Mouse (Mus musculus) testis, postnatal 10 days (tissue): ENCODE measurements around the gene Arrdc2.

Source experiments
- DNase-seq: peaks from one replicate; pipeline ENCODE4 v3.0.0; 2021; ENCODE audit warnings: low spot score

Gene Arrdc2

GRCm38 (mm10) chr8:70839408-70840351 is at the start of gene Arrdc2:
Gene Arrdc2, minus strand, starts transcription at chr8:70839720.
- DNase-seq = peak; percentile 99

GRCm38 (mm10) chr8:70887669-70888068 is 48.1 kb upstream of the Arrdc2 start:
- peak; percentile 75 for DNase-seq

GRCm38 (mm10) chr8:70885612-70886011 is 46.1 kb upstream of the Arrdc2 start:
- DNase-seq = peak; percentile 73

GRCm38 (mm10) chr8:70884683-70885082 is 45.2 kb upstream of the Arrdc2 start:
- no peak for DNase-seq

GRCm38 (mm10) chr8:70884186-70884585 is 44.7 kb upstream of the Arrdc2 start:
- no peak for DNase-seq

GRCm38 (mm10) chr8:70880546-70880945 is 41.0 kb upstream of the Arrdc2 start:
- no peak for DNase-seq

GRCm38 (mm10) chr8:70880126-70880525 is 40.6 kb upstream of the Arrdc2 start:
- peak; percentile 48 for DNase-seq

- no peak for DNase-seq
These were observed 40.0 kb upstream of the Arrdc2 start for GRCm38 (mm10) chr8:70879500-70879899.

GRCm38 (mm10) chr8:70878178-70878577 is 38.7 kb upstream of the Arrdc2 start:
- DNase-seq = no peak

GRCm38 (mm10) chr8:70876382-70876781 is 36.9 kb upstream of the Arrdc2 start:
- DNase-seq = no peak

GRCm38 (mm10) chr8:70874441-70874840 is 34.9 kb upstream of the Arrdc2 start:
- DNase-seq = no peak

- peak; percentile 98 for DNase-seq
These were observed 34.0 kb upstream of the Arrdc2 start, which contains the start of gene Ccdc124 for GRCm38 (mm10) chr8:70873364-70873985. Gene Ccdc124, minus strand, starts transcription at chr8:70873935.

- no peak for DNase-seq
These were observed 33.3 kb upstream of the Arrdc2 start for GRCm38 (mm10) chr8:70872643-70873363.

- no peak for DNase-seq
These were observed 31.8 kb upstream of the Arrdc2 start for GRCm38 (mm10) chr8:70871195-70871807.

GRCm38 (mm10) chr8:70869601-70870041 is 30.1 kb upstream of the Arrdc2 start:
- DNase-seq = peak; percentile 84

- DNase-seq = no peak
These were observed 29.7 kb upstream of the Arrdc2 start for GRCm38 (mm10) chr8:70869199-70869571.

GRCm38 (mm10) chr8:70868559-70869198 is 29.2 kb upstream of the Arrdc2 start:
- peak; percentile 82 for DNase-seq

- DNase-seq = no peak
These were observed 27.0 kb upstream of the Arrdc2 start for GRCm38 (mm10) chr8:70866566-70866965.

- DNase-seq = no peak
These were observed 26.5 kb upstream of the Arrdc2 start for GRCm38 (mm10) chr8:70866001-70866520.

GRCm38 (mm10) chr8:70865350-70866000 is 26.0 kb upstream of the Arrdc2 start:
- peak; percentile 99 for DNase-seq
